Mouse (Mus musculus): ENCODE results near the gene Rhobtb3. TPM values are rescaled to one million over a fixed set of nuclear protein-coding genes. Genes with fewer than 3 reads are reported as not detected.
"Not testable (repeated sequence)": the region's sequence is repeated elsewhere in the genome, so short reads cannot be mapped to it uniquely, and the experiment has no call there.

Rhobtb3 gene
- total RNA-seq, 2 experiments from 2014 or later = 11.6 to 15.8 TPM

DNA sequence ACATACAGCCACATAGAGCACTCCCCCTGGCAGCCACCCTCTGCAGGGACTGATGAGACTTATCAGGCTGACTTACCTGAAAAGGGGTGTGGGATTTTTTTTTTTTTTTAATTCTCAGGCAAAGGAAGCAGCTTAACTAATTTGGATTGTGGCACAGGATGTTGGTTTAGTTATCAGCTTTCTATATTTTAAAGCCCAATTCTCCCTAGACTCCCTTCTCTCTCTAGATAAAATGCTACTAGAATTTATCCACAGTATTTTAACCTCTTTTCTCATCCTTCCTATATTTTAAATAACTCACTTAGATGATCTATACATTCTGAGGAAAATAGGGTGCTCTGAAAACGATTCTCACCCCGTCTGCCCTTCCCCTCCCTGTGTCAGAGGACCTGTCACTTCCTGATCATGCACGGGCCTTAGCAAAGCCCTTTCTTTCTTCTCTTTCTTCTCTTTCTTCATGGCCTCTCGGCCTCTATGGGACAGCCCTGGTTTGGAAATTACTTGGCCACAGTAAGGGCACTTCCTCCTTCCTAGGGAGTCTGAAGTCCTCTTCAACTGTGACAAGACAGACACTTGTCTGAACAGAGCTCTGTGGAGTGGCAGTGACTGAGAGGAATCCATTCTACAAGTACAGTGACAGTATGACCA lies 98.1 kb downstream of the Rhobtb3 start:
- no peak for DNase-seq

DNA sequence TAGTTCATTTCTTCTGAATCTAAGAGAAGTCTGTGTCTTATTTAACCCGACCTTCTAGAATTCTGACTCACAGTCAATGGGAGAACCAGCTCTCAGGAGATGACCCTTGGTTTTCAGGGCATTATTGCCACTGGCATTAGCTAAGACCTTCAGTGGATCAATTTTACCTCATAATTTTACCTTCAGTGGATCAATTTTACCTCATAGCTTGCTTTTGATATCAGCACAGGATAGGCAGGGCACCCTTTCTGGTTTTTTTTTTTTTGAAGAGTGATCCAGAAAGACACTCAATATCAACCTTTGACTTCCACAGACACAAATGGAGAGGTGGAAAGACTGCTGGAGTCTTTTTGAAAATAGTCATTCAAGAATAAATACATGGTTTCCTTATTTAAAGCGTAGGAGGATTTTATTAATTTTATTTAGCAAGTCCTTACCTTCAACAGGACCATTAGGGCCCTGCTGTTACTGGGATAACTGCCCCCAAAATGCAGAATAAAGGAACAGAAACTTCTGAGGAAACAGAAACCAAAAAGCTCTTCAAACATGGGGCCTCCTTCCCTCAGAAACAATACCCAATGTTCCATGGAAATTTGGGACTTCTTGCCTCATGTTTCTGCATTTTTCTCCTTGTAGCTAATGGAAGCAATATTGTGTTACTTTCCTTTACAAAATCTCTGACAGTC lies 98.7 kb downstream of the Rhobtb3 start:
- no peak for DNase-seq

DNA sequence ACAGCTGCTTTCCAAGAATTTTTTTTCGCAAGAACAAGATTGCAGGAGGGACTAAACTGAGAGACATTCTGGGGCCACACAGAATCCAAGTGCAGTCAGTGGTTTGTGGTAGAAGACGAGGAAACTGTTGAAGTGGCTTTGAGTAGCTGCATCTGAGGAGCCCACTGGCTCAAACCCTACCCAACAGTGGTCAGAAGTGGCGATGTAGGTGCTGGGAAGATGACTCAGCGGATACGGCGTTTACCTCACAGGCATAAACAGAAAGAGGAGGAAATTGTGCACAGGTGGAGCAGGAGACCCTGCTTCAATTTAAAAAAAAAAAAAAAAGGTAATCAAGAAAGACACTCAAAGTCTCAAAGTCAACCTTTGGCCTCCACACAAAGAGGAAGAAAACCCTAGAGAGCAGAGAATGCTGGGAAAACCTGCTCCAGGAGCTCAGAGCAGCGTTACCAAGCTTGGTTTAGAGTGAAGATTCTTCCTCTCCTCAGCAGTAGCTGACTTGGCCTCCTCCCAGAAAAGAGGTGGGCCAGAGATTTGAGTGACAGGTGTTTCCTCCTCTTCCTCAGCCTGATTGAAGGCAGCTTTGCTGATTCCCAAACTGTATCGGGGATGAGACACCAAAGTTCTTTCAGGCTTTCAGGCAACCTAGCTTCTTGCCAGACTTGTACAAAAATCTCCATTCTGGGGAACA lies 99.6 kb downstream of the Rhobtb3 start:
- no peak for DNase-seq

DNA sequence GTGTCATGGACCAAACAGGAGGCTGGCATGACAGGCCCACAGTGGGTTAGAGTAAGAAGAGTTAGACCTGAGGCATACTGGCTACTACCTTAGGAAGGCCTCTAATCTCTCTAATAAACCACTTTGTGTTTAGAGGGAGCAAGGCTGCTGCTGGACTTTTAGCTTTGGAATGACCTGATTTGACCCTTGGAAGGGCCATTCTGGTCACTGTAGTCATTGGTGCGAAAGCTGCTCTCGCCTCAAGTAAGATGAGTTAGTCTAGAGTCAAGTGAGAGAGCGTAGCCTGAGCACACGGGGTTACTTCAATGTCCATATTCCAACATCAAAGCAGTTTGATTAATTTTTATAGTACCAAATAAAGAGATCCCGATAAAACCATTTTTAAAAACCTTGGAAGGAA lies 100.4 kb downstream of the Rhobtb3 start:
- DNase-seq = no peak

DNA sequence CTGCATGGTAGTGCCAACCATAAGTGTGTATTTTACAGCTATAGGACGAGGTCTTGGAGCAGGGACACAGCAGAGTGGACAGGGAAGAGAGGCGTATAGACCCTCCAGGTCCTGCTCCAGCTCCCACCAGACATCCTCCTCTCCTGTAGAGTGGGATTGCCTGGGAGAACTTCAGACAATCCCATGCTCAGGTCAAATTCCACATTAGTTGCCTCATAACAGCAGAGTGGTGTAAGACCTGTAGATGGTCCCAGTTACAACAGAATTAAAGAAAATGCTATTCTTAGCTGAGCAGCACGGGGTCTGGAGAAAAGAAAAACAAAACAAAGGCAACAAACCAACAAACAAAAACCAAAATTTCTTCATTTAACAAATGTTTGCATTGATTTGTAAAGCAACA lies 101.8 kb downstream of the Rhobtb3 start:
- no peak for DNase-seq

DNA sequence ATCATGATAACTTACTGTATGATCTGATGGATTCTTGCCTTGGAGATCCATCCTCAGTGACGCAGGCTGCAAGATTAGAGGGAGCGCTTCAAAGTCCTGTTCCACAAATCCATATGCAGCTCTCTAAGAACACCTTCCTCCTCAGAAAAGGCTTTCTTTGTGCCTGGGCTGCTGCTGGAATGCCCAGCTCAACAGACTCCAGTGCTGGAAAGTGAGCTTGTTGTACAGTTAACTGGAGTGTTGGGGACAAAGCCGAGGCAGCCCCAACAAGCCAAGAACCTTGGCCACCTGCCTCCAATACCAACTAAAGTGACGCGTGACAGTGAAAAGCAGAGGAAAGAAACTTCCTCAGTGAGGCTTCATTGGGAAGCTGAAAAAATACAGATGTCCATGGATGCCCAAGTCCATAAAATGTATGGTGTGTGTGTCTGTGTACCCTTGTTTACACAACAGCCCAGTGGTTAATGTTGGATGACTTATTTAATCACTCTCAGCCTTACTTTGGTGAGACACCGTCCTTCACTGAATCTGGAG lies 102.9 kb downstream of the Rhobtb3 start:
- no peak for DNase-seq

DNA sequence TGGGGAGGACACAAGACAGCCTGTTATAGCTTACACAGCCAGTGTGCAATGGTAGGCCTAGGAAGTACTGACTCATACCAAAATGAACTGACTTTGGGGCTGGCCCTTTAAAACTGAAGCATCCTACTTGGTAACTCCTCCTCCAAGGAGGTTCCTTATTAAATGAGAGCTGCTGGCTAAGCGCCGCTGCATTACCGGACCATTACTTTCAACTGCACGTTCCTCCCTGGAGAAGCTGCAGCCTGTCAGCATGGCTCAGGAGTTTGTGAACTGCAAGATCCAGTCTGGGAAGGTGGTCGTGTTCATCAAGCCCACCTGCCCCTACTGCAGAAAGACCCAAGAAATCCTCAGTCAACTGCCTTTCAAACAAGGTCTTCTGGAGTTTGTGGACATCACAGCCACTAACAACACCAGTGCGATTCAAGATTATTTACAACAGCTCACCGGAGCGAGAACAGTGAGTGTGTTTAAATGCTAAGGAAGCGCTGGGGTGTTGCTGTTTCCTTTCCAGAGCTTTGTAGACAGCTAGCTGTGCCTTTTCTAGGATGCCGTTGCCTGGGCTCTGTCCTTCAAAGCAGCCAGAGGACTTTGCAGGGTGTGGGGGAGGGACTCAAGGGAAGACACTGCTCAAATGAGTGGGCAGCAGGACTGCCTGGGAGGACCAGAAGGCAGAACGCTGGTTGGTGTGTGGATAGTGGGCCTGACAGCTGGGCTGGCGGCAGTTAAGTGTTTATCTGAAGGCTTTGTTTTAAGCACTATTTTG lies 103.8 kb downstream of the Rhobtb3 start, which contains the start of gene Glrx:
Glrx (plus strand) TSS at position 150 of the 763 bp plus-strand sequence.
- DNase-seq = peak; percentile 65

DNA sequence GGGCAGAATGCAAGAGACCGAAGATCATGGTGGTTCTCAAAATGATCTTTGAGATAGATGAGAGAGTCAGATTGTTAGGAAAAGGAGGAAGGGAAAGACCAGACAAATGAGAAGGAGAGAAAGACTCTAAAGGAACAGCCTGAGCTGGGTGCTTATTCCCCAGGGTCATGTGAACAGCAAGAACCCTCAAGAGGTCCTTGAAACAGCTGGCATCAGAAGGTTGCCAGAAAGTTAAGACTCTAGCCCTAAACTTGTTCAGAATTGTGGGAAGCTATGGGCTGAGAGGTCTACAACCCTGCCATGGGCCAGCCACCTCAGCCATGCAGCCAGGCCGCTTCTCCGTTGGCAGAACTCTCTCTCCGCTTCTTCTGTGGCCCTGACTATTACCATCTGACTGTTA lies 105.2 kb downstream of the Rhobtb3 start:
- DNase-seq = no peak

DNA sequence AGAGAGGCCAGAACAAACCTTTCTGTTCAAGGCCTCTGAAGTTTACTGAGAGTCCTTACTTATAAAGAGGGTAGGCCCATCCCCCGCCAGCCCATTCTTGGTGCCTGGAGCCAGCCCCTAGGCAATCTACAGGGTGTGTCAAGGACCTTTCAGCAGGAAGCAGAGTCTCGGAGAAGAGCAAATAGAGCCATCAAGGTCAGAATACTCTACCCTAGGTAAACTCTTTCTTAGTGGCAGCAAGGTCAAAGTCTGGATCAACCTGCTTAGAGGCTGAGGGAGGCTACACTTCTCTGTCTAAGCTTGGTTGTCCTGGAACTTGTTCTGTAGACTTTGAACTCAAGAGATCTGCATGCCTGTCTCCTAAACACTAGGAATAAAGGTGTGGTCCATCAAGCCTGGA lies 108.3 kb downstream of the Rhobtb3 start:
- no peak for DNase-seq

DNA sequence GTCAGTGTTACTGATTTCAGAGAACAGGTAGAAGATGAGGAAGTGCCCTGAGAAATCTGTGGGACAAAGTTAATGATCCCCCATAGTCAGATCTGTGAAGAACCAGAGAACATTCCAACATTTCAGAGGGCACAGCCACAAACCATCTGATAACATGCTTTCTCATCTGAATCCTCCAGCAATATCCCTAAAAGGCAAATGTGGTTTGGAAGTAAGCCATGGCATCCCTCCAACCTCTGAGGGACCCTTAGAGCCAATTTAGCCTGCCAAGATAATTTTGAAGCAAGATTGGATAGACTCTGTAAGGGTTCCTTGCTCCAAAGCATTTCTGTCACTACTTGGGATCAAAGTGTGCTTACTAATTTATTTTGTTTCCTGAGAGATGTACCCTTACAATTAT lies 110.2 kb downstream of the Rhobtb3 start:
- DNase-seq = no peak

DNA sequence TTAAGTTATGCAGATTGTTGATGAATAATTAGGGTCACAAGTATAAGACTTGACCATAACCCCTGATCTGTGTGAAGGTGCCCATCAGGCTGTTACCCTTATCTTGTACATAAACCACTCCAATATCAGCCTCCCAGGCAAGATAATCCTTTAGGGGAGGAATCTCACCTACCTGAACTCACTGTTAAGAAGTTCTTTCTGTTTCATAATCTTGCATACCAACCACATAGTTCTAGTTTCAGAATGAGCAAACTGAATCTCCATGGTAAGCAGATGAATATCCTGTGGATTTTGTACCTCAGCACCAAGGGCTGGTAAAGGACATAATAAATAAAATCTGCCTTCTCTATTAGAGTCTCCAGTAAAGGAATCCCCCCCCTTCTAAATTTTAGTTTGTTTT lies 111.0 kb downstream of the Rhobtb3 start:
- DNase-seq = no peak

DNA sequence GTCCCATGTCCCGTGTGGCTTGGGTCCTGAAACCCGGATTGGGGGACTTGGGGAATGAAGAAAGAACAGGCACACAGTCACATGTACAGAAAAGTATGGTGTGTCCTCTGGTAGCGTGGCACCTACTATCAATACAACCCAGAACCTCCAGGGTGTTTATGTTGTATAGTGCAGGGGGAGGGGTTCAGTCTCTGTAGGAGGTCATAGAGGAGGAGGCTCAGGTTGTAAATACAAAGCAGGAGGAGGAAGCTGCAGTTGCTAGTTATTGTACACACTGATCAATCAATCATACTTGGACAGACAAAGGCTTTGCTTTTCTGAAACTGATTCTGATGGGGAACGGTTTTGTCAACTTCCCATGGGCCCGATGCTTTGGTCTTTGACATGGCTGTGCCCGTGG lies 112.0 kb downstream of the Rhobtb3 start:
- DNase-seq = no peak

DNA sequence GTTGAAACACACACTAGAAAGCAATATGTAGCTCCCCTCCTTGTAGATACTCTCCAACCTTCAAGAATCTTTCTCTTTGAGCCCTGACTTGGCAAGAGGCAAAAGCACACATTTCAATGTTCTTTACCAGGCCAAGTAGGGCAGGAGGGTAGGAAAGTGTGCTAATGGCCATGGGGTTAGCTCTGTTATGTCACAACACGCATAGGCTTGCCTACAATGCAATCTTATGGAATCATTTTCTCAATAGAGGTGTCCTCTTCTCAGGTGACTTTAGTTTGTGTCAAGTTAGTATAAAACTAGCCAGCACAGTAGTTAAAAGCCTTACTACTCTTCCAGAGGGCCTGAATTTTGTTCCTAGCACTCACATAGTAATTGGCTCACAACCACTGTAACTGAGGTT lies 113.0 kb downstream of the Rhobtb3 start:
- no peak for DNase-seq

DNA sequence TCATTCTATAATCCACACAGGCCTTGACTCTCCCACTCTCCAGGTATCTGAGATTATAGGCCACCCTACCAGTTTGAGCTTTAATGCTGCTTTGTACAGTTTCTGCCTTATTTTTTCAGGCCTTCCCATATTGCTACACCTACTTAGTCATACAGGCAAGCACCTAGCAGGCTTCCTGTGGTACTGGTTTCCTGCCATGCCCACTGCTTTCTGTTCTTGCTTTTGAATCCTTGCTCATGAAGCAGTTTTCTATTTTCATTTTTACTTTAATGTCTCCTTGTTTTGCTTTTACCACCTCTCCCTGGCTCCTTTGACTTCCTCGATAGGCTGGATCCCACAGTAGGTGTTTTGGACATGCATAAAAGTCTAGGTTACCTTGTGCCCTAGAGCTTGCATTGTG lies 118.3 kb downstream of the Rhobtb3 start:
- no peak for DNase-seq

DNA sequence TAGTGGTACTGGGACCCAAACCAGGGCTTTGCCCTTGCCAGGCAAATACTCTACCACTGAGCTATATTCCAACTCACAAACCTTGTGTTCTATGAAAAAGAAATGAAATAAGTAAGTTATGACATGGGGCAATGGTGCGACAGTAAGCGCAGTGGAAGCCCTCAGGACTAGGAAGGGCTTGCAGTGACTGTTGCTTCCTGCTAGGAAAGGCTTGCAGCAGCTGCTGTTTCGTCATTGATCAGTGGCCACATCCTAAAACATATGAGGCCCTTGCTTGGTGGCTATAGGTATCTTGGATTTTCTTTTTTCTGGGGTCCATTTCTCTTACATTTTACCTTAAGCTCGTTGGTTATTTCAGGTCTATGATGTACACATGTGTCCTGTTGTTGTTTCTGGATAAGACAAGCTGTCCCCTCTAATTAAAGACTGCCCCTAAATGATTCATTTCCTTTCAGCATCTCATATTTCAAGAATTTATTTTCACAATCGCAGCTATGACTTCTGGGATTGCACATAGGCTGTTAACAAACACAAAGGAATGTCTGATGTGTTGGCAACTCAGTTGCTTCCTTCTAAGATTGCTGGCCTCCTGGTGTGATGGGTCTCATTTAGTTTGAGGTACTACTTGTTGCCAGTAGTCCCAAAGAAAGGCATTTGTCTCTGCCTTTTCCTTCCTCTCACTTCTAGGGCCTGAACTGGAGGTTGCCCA lies 119.0 kb downstream of the Rhobtb3 start:
- DNase-seq = no peak

DNA sequence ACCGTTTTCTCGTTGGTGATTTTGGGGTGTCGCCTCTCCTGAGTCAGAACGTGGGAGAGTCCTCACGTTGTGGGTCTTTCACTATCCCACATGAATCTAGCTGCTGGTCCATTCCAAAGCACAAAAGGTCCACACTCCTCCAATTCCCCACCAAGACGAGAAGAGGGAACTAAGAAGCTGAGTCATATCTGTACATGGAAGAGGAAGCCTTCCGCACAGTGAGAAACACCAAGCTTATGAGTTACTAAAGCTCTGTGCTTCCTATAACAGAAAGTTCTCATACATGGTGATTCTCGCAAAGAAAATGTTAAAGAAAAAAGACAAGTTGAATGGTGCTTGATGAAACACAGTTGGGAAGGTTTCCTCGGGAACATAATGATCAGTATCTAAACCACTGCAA lies 120.5 kb downstream of the Rhobtb3 start:
- DNase-seq = no peak

DNA sequence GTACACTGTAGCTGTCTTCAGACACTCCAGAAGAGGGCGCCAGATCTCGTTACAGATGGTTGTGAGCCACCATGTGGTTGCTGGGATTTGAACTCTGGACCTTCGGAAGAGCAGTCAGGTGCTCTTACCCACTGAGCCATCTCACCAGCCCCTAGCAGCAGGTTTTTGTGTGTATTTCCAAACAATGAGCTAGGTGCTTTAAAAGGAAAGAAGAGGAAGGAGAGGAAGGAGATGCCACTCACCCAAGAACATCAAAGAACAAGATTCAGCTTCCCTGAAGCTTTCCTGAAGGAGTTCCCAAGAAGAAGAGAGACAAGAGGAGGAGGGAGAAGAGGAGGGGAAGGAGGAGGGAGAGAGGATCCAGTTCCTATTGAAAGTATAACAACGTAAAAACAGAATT lies 121.4 kb downstream of the Rhobtb3 start:
- DNase-seq = not testable (repeated sequence)

DNA sequence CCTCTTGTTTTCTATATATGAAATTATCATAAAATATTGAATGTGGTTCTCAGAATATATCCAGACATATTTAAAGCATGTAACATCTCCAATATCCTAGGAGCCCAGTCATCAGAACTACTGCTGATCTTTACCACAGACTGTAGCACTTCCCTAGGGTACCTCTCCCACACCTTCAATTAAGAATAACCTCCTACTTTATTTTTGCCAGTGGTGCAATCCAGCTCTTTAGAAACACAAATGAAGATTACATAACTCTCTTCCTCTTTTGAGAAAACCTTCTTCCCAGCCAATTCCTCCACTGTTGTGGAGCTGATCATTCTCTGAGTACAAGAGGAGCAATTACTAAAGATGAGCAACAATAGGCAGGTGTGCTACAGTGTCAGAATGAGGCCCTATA lies 123.8 kb downstream of the Rhobtb3 start:
- DNase-seq = no peak
